Mouse (Mus musculus) adrenal gland, postnatal 10 days (tissue): ENCODE data around the gene Vmn1r214. TPM values are rescaled to one million over a fixed set of nuclear protein-coding genes. Genes with fewer than 3 reads are reported as not detected.

ENCODE experiments used
- DNase-seq: peaks from one replicate; pipeline ENCODE4 v3.0.0; 2021; ENCODE audit warnings: mixed read lengths
- long read RNA-seq, 2 experiments: library from polyadenylated mRNA; stranded (forward); transcript quantifications; one replicate each; pipeline ENCODE4 v2.0.0; 2021
- total RNA-seq, 2 experiments: library from RNA; stranded (reverse); gene quantifications; 2 replicates each; pipeline ENCODE4 v1.2.3; 2021

Gene Vmn1r214
- total RNA-seq: not detected
- long read RNA-seq, experiment 1: 0 reads
- long read RNA-seq, experiment 2: 0 reads

DNA sequence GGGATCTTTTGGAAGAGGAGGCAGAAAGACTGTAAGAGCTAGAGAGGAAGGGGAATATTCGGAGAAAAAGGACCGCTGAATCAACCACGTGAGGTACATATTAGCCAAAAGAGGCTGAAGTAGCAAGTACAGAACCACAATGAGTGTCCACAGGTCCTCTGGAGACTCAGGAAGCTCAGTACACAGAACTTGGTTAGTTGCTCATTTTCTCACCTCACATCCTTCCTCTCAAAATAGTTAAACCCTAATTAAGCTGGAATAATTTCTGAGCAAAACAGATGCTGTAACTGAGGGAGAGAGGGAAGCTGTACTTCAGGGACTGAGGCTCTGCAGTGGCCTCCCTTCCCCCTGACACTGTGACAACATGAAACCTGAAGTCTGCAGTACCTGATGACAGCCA lies at the start of gene Vmn1r214:
TSS of gene Vmn1r214 (plus strand) at position 301 of the 400 bp plus-strand sequence.
- no peak for DNase-seq

- no peak for DNase-seq
These were observed 39.9 kb upstream of the Vmn1r214 start for GRCm38 (mm10) chr13:22990214-22990891.

DNA sequence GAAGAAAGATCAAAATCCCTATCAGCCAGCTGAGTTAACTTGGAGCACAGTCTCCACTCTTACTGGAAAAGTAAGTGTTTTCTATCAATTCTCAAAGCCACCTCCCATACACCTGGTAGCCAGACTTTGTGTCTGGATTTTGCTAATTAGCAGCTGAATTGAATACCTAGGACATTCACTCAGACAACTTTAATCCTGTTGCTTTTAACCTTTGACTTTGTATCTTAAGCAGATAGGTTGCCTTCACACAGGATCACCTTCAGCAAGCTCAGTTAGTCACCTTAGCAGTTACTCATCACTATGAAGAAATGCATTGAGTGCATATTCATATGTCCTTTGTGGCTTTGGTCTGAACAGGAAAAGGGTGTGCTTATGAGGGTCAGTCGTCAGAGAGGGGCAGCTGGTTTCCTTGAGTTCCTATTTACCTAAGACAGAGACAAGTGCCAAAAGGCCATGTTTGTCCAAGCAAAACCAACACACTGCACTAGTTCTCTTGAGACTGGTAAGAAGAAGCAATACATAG lies 38.0 kb upstream of the Vmn1r214 start:
- DNase-seq: no peak

GRCm38 (mm10) chr13:22992721-22993120 lies 37.5 kb upstream of the Vmn1r214 start:
- DNase-seq: no peak

GRCm38 (mm10) chr13:23007356-23007755 lies 22.9 kb upstream of the Vmn1r214 start, which contains the start of gene Vmn1r213:
TSS of gene Vmn1r213 (plus strand) at chr13:23007656.
- no peak for DNase-seq

- DNase-seq: no peak
These were observed 12.1 kb upstream of the Vmn1r214 start for GRCm38 (mm10) chr13:23018158-23018557.

GRCm38 (mm10) chr13:23024812-23025211 lies 5.4 kb upstream of the Vmn1r214 start:
- DNase-seq: no peak

GRCm38 (mm10) chr13:23057778-23058177 lies 27.6 kb downstream of the Vmn1r214 start:
- DNase-seq: no peak

- no peak for DNase-seq
These were observed 37.5 kb downstream of the Vmn1r214 start, which contains the start of gene Vmn1r215 for GRCm38 (mm10) chr13:23067725-23068124. TSS of gene Vmn1r215 (plus strand) at chr13:23068025.

DNA sequence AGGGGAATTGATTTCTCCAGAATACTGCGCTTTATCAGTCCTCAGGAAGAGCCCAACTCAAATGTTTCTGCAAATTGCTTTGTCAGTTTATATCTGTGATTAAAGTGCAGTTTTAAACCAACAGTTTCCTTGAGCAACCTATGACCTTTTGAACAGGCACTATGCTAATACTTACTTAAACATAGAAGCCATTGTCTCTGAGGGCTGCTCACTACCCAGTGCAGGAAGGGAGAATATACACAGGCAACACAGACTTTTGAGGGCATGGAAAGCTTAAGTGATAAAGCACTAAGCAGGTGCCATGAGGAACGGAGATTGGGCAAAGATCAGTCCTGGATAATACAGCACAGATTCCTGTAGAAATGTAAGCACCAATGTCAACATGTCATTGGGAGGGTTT lies 39.1 kb downstream of the Vmn1r214 start:
- DNase-seq: no peak

Other genes starting within 250 kb of the Vmn1r214 start
- under 1 TPM in 1 of 2 experiments, not detected in 1; 0.03 TPM for gene Vmn1r209, start 220.7 kb upstream of the Vmn1r214 start, total RNA-seq
- not detected for gene Vmn1r210, start 199.1 kb upstream of the Vmn1r214 start, total RNA-seq
- gene Vmn1r211, start 172.9 kb upstream of the Vmn1r214 start, total RNA-seq: not detected
- gene Vmn1r212, start 146.2 kb upstream of the Vmn1r214 start, total RNA-seq: not detected
- gene Vmn1r213, start 22.8 kb upstream of the Vmn1r214 start, total RNA-seq: not detected
- gene Vmn1r215, start 37.6 kb downstream of the Vmn1r214 start, total RNA-seq: not detected
- gene Vmn1r217, start 87.8 kb downstream of the Vmn1r214 start, total RNA-seq: not detected
- not detected for gene Vmn1r218, start 102.7 kb downstream of the Vmn1r214 start, total RNA-seq
- not detected for gene Vmn1r219, start 128.9 kb downstream of the Vmn1r214 start, total RNA-seq
- not detected for gene Vmn1r220, start 157.6 kb downstream of the Vmn1r214 start, total RNA-seq
- not detected for gene Vmn1r221, start 183.7 kb downstream of the Vmn1r214 start, total RNA-seq
- gene Vmn1r222, start 205.5 kb downstream of the Vmn1r214 start, total RNA-seq: not detected
- not detected for gene Vmn1r223, start 216.7 kb downstream of the Vmn1r214 start, total RNA-seq